Mouse (Mus musculus) lung, adult 18-20 months (tissue): Measurements from ENCODE around the gene 1700016K19Rik.
A peak's percentile ranks its signal among the peaks of the same experiment; 100 is the strongest.

Experiments
- DNase-seq, 2 experiments: peaks; one replicate each; pipeline ENCODE4 v3.0.0; 2022; ENCODE audit warnings: mixed read lengths in 2 of 2

1700016K19Rik gene

DNA sequence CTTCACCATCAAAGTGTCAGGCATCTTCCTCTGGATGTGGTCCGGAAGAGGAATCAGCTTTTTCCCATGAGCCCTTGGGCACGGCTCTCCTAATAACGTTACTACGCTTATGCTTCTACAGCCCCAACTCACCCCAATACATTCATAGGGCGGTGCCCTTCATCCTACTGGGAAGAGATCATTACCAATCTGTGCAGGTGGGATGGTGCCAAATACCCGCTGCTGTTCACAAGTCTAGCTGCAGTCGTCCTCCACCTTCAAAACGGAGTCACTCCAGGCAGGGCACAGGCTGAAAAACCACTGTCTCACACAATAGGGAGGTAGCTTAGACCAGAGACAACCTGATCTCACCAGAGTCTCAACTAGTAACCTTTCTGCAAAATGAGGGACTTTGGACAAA, 35.5 kb downstream of the 1700016K19Rik start:
- no peak for DNase-seq

DNA sequence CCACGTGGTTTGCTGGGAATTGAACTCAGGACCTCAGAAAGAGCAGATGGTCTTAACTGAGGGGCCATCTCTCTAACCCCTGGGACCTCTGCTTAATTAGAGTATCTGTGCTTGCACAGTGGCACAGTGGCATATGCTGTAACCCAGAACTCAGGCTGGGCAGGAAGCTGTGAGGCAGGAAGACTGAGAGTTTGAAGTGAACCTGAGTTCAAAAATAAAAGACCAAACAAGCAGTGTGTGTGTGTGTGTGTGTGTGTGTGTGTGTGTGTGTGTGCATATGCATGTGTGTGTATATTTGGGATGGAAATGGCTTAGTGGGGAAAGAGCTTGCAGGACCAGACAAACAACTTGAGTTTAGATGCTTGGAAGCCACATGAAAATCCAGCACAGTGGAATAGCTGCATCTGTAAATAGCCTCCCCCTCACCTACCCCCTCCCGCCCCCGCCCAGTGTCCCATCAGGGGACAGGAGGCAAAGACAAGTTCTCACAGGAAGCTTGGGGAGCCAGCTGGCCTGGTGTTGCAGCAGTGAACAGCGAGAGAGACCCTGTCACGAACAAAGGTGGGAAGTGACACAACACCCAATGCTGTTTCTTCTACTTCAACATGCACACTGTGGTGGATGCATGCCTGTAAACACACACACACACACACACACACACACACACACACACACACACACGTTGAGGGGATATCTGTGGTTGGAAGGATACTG, 38.0 kb downstream of the 1700016K19Rik start:
- DNase-seq = no peak

DNA sequence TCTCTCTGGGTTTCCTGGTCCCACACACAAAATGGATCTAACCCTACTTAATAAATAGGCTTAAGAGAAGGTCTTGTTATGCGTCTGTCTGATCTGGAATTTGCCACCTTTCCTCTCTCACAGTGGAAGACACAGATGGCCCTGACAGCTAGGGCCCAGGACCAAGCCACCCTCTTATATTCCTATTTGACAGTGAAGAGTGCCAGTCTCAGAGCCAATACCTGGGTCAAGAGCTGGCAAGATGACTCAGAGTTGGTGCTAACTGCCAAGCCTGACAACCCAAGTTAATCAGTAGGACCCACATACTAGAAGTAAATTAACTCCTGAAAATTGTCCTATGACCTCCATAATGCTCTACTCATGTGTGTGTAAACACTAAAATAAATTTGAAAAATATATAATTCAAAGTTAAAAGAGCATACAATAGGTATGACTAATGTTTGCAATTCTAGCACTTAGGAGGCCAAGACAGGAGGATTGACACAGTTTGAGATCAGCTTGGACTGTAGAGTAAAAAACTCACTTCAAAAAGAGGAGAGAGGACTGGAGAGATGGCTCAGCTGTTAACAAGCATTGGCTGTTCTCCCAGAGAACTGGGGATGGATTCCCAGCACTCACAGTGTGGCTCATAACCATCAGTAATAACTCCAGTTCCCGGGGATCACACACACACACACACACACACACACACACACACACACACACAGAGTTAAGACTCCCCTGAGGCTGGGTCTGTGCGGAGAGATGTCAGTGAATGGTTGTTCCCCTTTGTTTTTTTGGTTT, 39.8 kb downstream of the 1700016K19Rik start:
- DNase-seq = peak in 1 of 2 experiments; percentile 33

DNA sequence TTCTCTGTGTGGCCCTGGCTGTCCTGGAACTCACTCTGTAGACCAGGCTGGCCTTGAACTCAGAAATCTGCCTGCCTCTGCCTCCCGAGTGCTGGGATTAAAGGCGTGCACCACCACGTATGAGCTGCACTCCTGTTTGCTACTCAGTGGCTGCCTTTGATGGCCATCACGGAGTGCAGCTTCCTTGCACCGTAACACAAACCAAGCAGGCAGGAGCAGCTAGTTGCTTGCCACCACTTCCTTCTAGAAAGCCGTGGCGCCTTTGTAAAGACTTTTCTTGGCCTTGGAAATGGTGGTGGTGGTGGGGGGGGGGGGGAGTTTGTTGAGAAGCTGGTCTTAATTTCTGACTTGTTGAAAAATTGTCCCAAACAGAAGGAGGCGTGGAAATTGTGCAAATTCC, 40.4 kb downstream of the 1700016K19Rik start:
- no peak for DNase-seq

DNA sequence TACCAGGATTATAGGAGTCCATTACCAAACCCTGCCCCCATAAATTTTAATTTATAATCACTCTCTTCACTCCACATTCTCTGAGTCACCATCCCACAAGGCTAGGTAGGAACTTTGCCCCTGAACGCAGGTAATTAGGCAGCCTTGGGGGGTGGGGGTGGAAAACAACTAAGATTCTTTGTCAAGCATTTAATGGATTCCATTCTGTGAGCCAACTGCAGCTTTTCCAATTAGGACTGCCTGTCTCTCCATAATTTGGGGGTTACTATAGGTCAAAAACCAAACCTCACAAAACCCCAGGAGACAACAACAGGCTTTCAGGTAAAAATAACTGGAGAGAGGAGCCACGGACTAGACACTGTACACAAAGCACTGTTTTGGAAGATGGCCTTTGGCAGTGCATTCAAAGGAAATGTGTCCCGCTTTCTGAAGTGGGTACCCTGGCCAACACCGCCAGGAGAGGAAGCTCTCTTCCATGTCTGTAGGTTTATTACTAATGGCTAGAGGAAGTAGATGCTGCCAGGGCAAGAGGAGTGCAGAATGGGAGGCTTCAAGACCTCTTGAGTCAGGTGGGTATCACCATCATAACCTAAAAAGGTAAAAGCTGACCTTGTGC, 41.2 kb downstream of the 1700016K19Rik start:
- no peak for DNase-seq

DNA sequence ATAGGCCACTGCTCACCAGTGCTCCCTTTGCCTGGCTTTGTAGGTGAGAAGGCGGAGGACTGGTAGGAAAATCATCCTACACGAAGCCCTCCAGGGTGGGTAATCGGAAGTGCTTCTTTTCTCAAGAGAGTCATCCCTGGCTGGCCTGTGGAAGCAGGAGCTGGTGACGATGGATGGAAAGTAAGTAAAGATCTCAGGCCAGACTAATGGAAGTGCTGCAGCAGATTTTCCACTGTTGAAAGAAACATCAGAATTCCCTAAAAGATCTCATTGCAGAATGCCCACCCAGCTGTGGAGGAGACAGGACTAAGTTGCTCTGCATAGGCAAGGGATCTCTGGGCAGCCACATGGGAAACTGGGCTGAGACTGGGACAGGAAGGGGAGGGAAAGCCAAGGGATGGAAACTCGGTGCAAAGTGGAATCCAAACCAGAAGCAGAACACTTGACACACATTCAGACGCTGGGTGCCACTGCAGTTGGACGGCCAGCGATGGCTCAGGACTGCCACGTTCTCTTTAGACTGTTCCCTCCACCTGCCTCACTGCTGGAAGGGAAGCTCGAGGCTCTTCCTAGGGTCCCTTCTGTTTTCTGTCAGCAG, 42.4 kb downstream of the 1700016K19Rik start:
- DNase-seq = no peak

DNA sequence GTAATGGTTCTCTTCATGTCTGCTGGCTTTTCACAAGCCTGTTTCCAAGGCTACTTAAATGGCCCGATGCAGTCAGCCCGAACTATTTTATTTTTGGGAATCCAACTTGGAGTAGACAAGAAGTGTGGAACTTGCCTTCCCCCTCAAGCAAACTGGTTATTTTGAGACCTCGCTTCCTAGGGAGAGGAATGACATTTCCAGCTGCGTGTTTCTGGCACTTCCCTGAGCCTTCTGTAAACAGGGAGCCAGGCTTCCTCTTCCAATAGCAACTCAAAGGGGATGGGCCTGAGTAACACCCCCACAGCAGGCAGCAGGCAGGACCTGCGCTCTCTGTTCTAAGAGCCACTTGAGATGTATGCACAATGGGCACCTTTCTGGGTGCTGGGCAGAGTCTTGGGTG, 43.2 kb downstream of the 1700016K19Rik start:
- peak; percentile 50 to 70 for DNase-seq

DNA sequence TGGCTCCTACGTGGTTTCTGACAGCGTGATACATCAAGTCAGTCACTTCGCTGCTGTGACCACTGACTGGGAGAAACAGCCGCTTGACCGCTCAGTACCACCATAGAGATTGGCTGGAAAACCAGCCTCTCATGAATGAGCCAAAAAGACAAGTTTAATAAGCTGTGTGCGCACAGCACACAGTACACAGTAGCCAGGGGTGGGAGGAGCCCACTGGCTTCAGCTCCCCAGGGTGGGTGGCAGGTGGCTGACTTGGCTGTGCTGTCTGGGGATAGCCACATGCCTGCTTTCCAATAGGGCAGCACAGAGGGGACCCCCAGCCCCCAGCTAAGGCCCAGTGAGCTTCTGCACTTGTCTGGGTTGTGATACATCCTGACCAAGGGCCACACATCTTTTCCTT, 44.8 kb downstream of the 1700016K19Rik start:
- no peak for DNase-seq

DNA sequence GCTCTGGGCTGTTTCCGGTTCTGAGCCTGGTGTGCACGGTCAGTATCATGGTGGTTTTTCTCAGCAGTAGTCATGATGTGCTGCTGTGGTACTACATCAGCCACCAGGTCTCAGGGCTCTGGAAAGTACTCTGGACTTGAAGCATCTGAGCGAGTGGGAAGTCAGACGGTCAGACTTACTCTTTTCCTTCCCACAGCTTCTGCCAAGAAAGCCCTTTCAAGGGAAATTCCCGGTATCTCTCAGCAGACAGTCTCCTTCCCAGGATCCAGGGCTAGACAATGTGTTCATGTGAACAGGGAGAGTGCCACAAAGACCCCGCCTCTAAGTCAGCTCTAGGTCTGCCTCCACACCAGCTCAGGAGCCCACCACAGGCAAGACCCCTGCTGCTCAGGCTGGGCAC, 45.7 kb downstream of the 1700016K19Rik start:
- no peak for DNase-seq

DNA sequence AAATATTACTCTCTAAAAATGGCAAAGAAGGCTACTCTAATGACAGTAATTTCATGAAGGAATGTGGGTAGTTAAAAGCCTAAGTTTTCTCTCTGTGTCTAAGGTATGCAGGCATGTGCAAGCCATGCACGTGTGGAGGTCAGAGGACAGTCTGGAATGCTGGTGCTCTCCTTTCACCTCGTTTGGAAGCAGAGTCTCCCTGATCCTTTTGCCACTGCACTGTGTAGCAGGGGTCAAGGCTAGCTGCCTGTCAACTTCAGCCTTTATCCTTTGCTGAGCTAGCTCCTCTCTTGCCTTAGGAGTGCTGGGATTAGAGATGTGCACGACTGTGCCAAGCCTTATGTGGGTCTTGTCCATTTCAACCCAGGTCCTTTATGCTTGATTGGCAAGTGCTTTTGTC, 50.8 kb downstream of the 1700016K19Rik start:
- DNase-seq = no peak

DNA sequence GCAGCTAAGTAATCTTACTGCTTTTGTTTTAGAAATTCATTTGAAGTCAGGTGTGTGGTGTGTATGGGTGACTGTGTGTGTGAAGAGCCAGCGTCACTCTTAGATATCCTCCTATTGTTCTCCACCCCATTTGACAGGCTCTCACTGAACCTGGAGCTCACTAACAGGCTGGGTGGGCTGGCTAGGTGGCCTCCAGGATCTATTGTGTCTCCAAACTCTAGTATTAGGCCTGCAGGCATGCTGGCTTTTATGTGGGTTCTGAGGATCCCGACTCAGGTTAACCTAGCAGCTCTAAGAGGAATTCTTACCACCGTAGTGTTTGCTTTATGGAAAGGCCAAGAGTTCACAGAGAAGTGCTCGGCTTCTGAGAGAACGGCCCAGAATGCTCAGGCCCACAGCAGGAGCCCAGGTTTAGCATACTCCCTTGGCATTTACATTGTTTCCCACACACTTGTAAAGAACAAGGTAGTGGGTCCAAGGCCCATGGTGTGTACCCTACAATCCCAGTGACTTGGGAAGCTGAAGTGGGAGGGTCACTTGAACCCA, 51.3 kb downstream of the 1700016K19Rik start:
- DNase-seq = peak; percentile 10 to 36

DNA sequence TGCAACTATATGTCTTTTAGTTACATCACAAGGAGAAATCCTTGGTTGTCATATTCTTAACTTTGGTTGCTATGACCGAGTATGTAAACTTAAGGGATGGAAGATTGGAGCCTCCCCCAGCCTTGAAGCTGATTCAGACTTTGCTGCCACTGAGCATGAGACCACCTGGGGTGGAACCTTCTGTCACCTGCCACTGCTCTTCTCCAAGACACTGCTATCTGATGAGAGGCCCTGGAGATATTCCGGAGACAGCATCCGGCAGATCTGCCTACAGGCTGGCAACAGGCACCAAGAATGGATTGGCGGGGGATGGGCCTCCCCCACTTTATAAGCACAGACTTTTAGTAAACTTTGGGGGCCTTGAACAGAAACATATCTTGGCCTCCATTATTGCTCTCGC, 52.8 kb downstream of the 1700016K19Rik start:
- no peak for DNase-seq
